In the genomic region with DNA sequence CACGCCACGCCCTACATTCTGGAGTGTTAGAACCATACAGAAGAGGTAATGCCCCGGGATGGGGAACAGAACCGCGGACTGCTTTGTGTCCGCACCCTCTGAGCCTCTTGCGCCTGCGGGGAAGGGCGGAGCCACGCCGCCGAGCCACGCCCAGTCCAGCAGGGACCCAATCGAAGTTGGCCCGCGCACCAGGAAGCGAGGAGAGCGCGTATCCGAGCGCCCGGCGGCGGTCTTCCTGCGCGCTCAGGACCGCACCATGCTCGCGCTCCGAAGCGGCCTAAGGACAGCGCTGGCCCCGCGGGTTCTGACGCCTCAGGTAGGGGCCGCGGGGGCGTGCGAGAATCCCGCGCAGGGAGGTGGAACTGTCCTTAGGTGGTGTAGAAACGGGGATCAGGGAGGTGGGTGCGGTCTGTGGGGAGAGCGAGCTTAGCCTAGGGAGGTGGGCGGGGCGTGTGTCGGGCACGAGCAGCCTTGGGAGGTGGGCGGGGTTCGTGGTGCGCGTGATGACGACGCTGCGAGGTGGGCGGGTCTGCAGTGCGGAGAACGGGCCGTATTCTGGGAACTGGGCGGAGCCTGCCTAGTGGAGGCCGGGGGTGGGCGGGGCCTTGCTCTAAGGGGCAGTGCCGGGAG, we compare ENCODE assay signal across 7 mouse cellular contexts. TPM values are rescaled to one million over a fixed set of nuclear protein-coding genes. Genes with fewer than 3 reads are reported as not detected.
DNase-seq lines count a peak whose midpoint lies in the region; ATAC-seq lines count a peak whose summit lies in the region.

A gene (plus strand): TSS at position 149 of the 630 bp plus-strand sequence.

- peak within 1 kb of the TSS; percentile 73 for H3K9ac ChIP-seq in embryonic facial prominence, embryonic 12.5 days
- peak within 1 kb of the TSS; percentile 49 for H3K9ac ChIP-seq in limb, embryonic 11.5 days (ENCODE audit: low read length)
- H3K9ac ChIP-seq in midbrain, embryonic 14.5 days (replicated peaks; ENCODE audit: low read length): peak within 1 kb of the TSS; percentile 72

- H3K4me1 ChIP-seq in embryonic facial prominence, embryonic 12.5 days: peaks cover 4% of the 10 kb centered on the region; the same call in 1 of the 2 replicates
- H3K4me1 ChIP-seq in limb, embryonic 11.5 days (ENCODE audit: control insufficient read depth, insufficient read depth, low read length): no peaks in the 10 kb centered on the region
- H3K4me1 ChIP-seq in midbrain, embryonic 14.5 days (ENCODE audit: control insufficient read depth, insufficient read depth, low read length): no peaks in the 10 kb centered on the region

- WGBS in embryonic facial prominence, embryonic 12.5 days: under 1% methylated on average over 63 of the region's 63 CpGs
- WGBS in limb, embryonic 11.5 days: under 1% methylated on average over 62 of the region's 63 CpGs
- WGBS in midbrain, embryonic 14.5 days: under 1% methylated on average over 62 of the region's 63 CpGs

- peak within 1 kb of the TSS; percentile 66 for H3K4me2 ChIP-seq in embryonic facial prominence, embryonic 12.5 days (replicated peaks)
- peak within 1 kb of the TSS; percentile 63 for H3K4me2 ChIP-seq in limb, embryonic 11.5 days (ENCODE audit: low read depth, severe bottlenecking)
- peak within 1 kb of the TSS; percentile 66 for H3K4me2 ChIP-seq in midbrain, embryonic 14.5 days (ENCODE audit: low read length)

- peak; percentile 94 for ATAC-seq in embryonic facial prominence, embryonic 12.5 days (ENCODE audit: insufficient number of reproducible peaks, insufficient read depth, low FRiP score, low TSS enrichment)
- ATAC-seq in limb, embryonic 11.5 days (ENCODE audit: insufficient number of reproducible peaks, low FRiP score, low TSS enrichment, low read depth): peak; percentile 96
- ATAC-seq in midbrain, embryonic 14.5 days (ENCODE audit: low FRiP score, low TSS enrichment): peak; percentile 96

- peak within 1 kb of the TSS; percentile 72 for H3K4me3 ChIP-seq in embryonic facial prominence, embryonic 12.5 days
- H3K4me3 ChIP-seq in limb, embryonic 11.5 days (ENCODE audit: low read depth, low read length): peak within 1 kb of the TSS; percentile 52
- H3K4me3 ChIP-seq in midbrain, embryonic 14.5 days (replicated peaks; ENCODE audit: low read depth, low read length): peak within 1 kb of the TSS; percentile 73

- H3K9me3 ChIP-seq in embryonic facial prominence, embryonic 12.5 days: peaks cover 4% of the 10 kb centered on the region; the same call in 1 of the 2 replicates
- H3K9me3 ChIP-seq in limb, embryonic 11.5 days (ENCODE audit: control insufficient read depth, low read length): no peaks in the 10 kb centered on the region
- H3K9me3 ChIP-seq in midbrain, embryonic 14.5 days (ENCODE audit: control insufficient read depth, low read length): peaks cover 5% of the 10 kb centered on the region; the same call in 1 of the 2 replicates

- peak within 1 kb of the TSS; percentile 88 for H3K27ac ChIP-seq in embryonic facial prominence, embryonic 12.5 days
- no peak within 1 kb of the TSS for H3K27ac ChIP-seq in limb, embryonic 11.5 days (replicated peaks; ENCODE audit: low read depth, low read length)
- peak within 1 kb of the TSS; percentile 90 for H3K27ac ChIP-seq in midbrain, embryonic 14.5 days (replicated peaks; ENCODE audit: low read depth, low read length)

- peak; percentile 98 for DNase-seq in adrenal gland, postnatal 25 days
- DNase-seq in heart, adult 11 months: peak; percentile 100
- DNase-seq in kidney, adult 18-20 months: peak; percentile 96
- DNase-seq in limb, embryonic 11.5 days (ENCODE audit: low spot score): peak; percentile 97
- DNase-seq in midbrain, embryonic 14.5 days: peak; percentile 98
- peak; percentile 92 to 97 for DNase-seq in spleen, adult 18-20 months

- no peaks in the 10 kb centered on the region for H3K27me3 ChIP-seq in embryonic facial prominence, embryonic 12.5 days
- H3K27me3 ChIP-seq in limb, embryonic 11.5 days (ENCODE audit: control insufficient read depth, insufficient read depth, low read length): no peaks in the 10 kb centered on the region
- H3K27me3 ChIP-seq in midbrain, embryonic 14.5 days (ENCODE audit: control insufficient read depth, insufficient read depth, low read length): no peaks in the 10 kb centered on the region

- peaks cover 13% of the 10 kb centered on the region for H3K36me3 ChIP-seq in embryonic facial prominence, embryonic 12.5 days
- H3K36me3 ChIP-seq in limb, embryonic 11.5 days (ENCODE audit: control insufficient read depth, insufficient read depth, low read length): peaks cover 3% of the 10 kb centered on the region; the same call in 1 of the 2 replicates
- peaks cover 23% of the 10 kb centered on the region for H3K36me3 ChIP-seq in midbrain, embryonic 14.5 days (ENCODE audit: control insufficient read depth, insufficient read depth, low read length)

RNA-seq across cellular contexts. Expression of the gene that starts here (rescaled TPM):
- total RNA-seq in adrenal gland, postnatal 25 days (2021): 46.5 and 46.8 TPM in 2 replicates
- polyA plus RNA-seq in embryonic facial prominence, embryonic 12.5 days (2016; fragmentation: Nextera tagmentation; extraction: Ambion mirVana): 69.0 and 72.6 TPM in 2 replicates
- 55.4 and 58.6 TPM in 2 replicates for polyA plus RNA-seq in limb, embryonic 11.5 days (2014; fragmentation: Nextera tagmentation; extraction: Ambion mirVana)
- polyA plus RNA-seq in midbrain, embryonic 14.5 days (2014; fragmentation: Nextera tagmentation; extraction: Ambion mirVana): 167 and 191 TPM in 2 replicates
